Mouse (Mus musculus) liver, embryonic 14.5 days (tissue): ENCODE results near the gene Lsm6. TPM values are rescaled to one million over a fixed set of nuclear protein-coding genes. Genes with fewer than 3 reads are reported as not detected.

Source experiments
- ATAC-seq: fragments of 200-750 bp; cut with Nextera tagmentation; 2 replicates; pipeline ENCODE4 v1.8.0; 2017; ENCODE audit warnings: moderate number of reproducible peaks, mild to moderate bottlenecking, moderate library complexity; ENCODE audit not compliant: insufficient read depth
- DNase-seq, 3 experiments: peaks; one replicate each; pipeline ENCODE4 v3.0.0-alpha.2; 2012 to 2013; ENCODE audit warnings: low read depth in 3 of 3, low spot score in 3 of 3
- H3K27ac ChIP-seq: fragments of 300-500 bp; sonication (generic); 2 replicates; pipeline ENCODE4 v1.5.1; 2014; ENCODE audit warnings: moderate library complexity, mild to moderate bottlenecking, control low read depth, inconsistent platforms
- H3K27me3 ChIP-seq: fragments of 300-500 bp; sonication (generic); 2 replicates; pipeline ENCODE4 v1.6.1; 2014; ENCODE audit warnings: mild to moderate bottlenecking, low read length, moderate library complexity; ENCODE audit not compliant: control insufficient read depth, insufficient read depth
- H3K36me3 ChIP-seq: fragments of 300-500 bp; sonication (generic); replicated peaks from 2 replicates; pipeline ENCODE4 v1.6.1; 2014; ENCODE audit warnings: low read depth; ENCODE audit not compliant: control insufficient read depth, insufficient read depth
- H3K4me1 ChIP-seq, 2 experiments: fragments of 200-500 bp in 1 of 2; fragments of 300-500 bp in 1 of 2; sonication (generic) in 1 of 2; replicated peaks; 2 replicates each; pipeline ENCODE4 v1.6.1; 2012 to 2014; ENCODE audit warnings: antibody characterized with exemption in 1 of 2, inconsistent platforms in 1 of 2, low read length in 1 of 2; ENCODE audit not compliant: control insufficient read depth in 2 of 2, insufficient read depth in 2 of 2
- H3K4me2 ChIP-seq: fragments of 300-500 bp; sonication (generic); 2 replicates; pipeline ENCODE4 v1.6.1; 2014; ENCODE audit warnings: low read depth, mild to moderate bottlenecking, control low read depth, moderate library complexity
- H3K4me3 ChIP-seq, 2 experiments: fragments of 200-500 bp in 1 of 2; fragments of 300-500 bp in 1 of 2; sonication (generic) in 1 of 2; 2 replicates each; pipeline ENCODE4 v1.5.1; 2012 to 2014; ENCODE audit warnings: low read depth in 2 of 2, low read length in 2 of 2, mild to moderate bottlenecking in 2 of 2, control low read depth in 1 of 2, inconsistent platforms in 1 of 2, moderate library complexity in 1 of 2; ENCODE audit not compliant: insufficient read depth in 1 of 2
- H3K9ac ChIP-seq: fragments of 300-500 bp; sonication (generic); replicated peaks from 2 replicates; pipeline ENCODE4 v1.6.1; 2014; ENCODE audit warnings: mild to moderate bottlenecking, control low read depth, moderate library complexity
- H3K9me3 ChIP-seq: fragments of 300-500 bp; sonication (generic); 2 replicates; pipeline ENCODE4 v1.6.1; 2016; ENCODE audit warnings: low read length, mixed read lengths; ENCODE audit not compliant: control insufficient read depth
- CTCF ChIP-seq: IDR thresholded peaks from 2 replicates; pipeline ENCODE4 v1.5.1; 2016; ENCODE audit warnings: antibody characterized with exemption, low read depth, control low read depth
- EP300 ChIP-seq: IDR thresholded peaks from 2 replicates; pipeline ENCODE4 v1.6.1; 2016; ENCODE audit warnings: antibody characterized with exemption, low read depth
- WGBS: fragments of 180-500 bp; shearing (Covaris S2); extraction: QIAGEN DNeasy Blood & Tissue Kit; methylation state at CpG from one replicate; pipeline ENCODE4 v1.1.7; 2014; ENCODE audit not compliant: insufficient replicate concordance; 5-methylcytosine and 5-hydroxymethylcytosine counted together
- polyA plus RNA-seq, 2 experiments: library from polyadenylated mRNA; depleted of rRNA in 1 of 2; stranded (reverse) in 1 of 2; unstranded in 1 of 2; fragments of >200 nt; fragmentation: Nextera tagmentation in 1 of 2; extraction: Ambion mirVana in 1 of 2; gene quantifications; 2 replicates each; pipeline versions ENCODE4 v1.2.1 to v1.2.3; 2012 to 2014

The Lsm6 gene
- polyA plus RNA-seq, 2 experiments: 39.3 to 117 TPM

DNA sequence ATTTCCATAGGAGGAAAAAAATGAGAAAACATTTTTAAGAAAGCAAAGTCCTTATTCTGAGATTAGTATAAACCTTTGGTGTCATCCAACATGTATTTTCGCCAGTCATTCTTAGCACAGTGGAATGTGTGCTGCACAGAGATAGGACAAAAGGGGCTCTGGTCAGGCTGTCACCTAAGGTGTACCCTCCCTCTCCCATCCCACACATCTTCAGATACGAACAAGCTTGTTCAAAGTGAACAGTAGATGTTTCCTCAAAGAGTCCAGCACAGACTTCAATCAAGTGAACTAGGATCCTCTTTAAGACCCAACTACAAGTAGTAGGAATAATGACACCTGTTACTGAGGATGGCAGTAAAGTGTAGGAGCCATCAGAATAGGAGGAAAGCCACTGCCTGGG is 12.1 kb downstream of the Lsm6 start:
- no peaks in the 10 kb centered on the region for H3K9me3 ChIP-seq
- no peak overlapping the region for H3K4me2 ChIP-seq
- H3K27ac ChIP-seq: no peak overlapping the region
- peaks cover 36% of the 10 kb centered on the region for H3K36me3 ChIP-seq
- H3K4me3 ChIP-seq: no peak overlapping the region
- no peak overlapping the region for H3K9ac ChIP-seq
- WGBS: 69% methylated on average over 2 of the region's 2 CpGs
- H3K4me1 ChIP-seq: no peaks in the 10 kb centered on the region; a peak in 1 of 4 replicates
- ATAC-seq (no peak), DNase-seq (no peak)
- TF ChIP-seq CTCF: no peak
- TF ChIP-seq EP300: no peak
- no peaks in the 10 kb centered on the region for H3K27me3 ChIP-seq

DNA sequence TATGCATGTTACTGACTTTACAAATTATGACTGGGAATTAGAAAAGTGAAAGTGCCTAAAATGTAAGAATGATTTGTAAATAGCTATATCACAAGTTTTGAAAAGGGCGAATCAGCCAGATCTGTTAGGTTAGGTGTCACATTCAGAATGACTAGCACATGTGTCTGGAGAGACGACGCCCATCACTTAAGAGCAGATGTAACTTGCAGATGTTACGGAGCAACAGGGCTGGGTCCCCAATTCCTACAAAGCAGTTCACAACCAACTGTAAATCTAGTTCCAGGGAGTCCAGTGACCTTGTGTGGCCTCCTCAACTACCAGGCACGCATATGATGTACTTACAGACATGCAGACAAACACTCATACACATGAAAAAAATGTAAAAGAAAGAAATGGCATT is 12.5 kb downstream of the Lsm6 start:
- ATAC-seq: peak; percentile 48; the same call in 1 of the 2 replicates
- H3K27ac ChIP-seq: no peak overlapping the region
- no peak for DNase-seq
- no peak for TF ChIP-seq EP300
- TF ChIP-seq CTCF: no peak
- 79% methylated on average over 5 of the region's 5 CpGs for WGBS
- no peak overlapping the region for H3K4me3 ChIP-seq
- no peak overlapping the region for H3K9ac ChIP-seq
- H3K9me3 ChIP-seq: no peaks in the 10 kb centered on the region
- no peak overlapping the region for H3K4me2 ChIP-seq
- peaks cover 36% of the 10 kb centered on the region for H3K36me3 ChIP-seq
- no peaks in the 10 kb centered on the region for H3K27me3 ChIP-seq
- no peaks in the 10 kb centered on the region; a peak in 1 of 4 replicates for H3K4me1 ChIP-seq

DNA sequence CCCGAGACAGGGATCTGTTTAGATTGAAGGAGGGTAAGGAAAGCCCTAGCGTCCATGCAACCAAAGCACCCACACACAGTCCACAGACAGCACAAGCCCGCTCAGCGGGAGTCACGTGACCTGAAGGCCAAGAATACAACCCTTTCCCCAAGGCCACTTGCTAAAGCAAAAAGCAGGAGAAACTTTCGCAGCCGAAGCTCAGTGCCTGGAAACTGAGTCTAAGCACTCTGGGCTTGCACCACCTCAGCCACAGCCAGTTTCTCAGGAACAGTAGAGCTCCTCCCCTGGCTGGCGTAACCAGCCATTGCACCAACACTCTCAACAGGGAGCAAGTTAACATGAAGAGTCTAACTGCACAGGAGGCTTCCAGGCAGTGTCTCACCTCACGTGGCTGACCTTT is 13.7 kb downstream of the Lsm6 start:
- no peak overlapping the region for H3K4me3 ChIP-seq
- peaks cover 36% of the 10 kb centered on the region for H3K36me3 ChIP-seq
- H3K4me2 ChIP-seq: no peak overlapping the region
- DNase-seq: no peak
- H3K9me3 ChIP-seq: no peaks in the 10 kb centered on the region
- H3K9ac ChIP-seq: no peak overlapping the region
- TF ChIP-seq EP300: no peak
- no peak for TF ChIP-seq CTCF
- no peak overlapping the region for H3K27ac ChIP-seq
- H3K4me1 ChIP-seq: no peaks in the 10 kb centered on the region
- 82% methylated on average over 9 of the region's 9 CpGs for WGBS
- H3K27me3 ChIP-seq: no peaks in the 10 kb centered on the region
- ATAC-seq: no peak

DNA sequence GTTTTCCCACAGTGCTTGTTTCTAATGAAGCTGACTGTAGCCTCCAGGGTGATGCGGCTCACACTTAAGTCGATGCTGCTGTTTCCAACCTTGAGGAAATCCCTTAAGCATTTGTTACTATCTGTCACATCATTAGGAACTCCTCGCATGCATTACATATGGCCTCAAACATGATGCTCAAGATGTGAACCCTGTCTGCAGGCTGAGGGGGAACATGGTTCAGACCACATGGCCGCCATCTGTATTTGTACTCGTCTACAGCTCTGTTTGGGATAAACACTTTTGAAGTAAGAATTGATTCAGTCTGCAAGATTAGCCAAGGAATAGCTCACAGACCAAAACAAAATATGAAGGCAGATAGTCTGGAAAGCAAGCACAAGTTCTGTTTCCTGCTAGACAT is 14.9 kb downstream of the Lsm6 start:
- DNase-seq: no peak
- Histone ChIP-seq H3K4me3 (no peak overlapping the region), H3K36me3 (peaks cover 26% of the 10 kb centered on the region), H3K9ac (no peak overlapping the region), H3K27me3 (no peaks in the 10 kb centered on the region), H3K4me1 (no peaks in the 10 kb centered on the region), H3K9me3 (no peaks in the 10 kb centered on the region), H3K4me2 (no peak overlapping the region), H3K27ac (no peak overlapping the region)
- ATAC-seq: no peak
- WGBS: 82% methylated on average over 5 of the region's 5 CpGs
- TF ChIP-seq CTCF: no peak
- TF ChIP-seq EP300: no peak

DNA sequence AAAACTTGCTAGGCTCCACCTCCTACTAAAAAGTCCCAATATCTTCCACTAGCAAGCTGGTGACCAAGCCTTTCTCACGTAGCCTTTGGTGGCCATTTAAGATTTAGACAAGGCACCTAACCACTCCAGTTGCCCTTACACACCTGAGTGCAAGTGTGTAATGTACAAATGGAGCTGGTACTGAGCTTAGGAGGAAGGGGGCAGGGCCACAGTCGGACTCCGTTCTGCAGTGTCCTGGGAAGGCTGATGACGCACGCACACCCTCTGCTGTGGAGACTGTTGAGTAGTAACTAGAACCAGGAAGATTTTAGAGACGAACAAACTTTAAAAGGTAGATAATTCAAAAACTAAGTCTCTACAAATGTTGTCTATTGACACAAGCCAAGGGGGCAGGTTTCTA is 19.7 kb downstream of the Lsm6 start:
- no peak for DNase-seq

More for the DNA sequence above, 19.7 kb downstream of the Lsm6 start:
- no peaks in the 10 kb centered on the region for H3K9me3 ChIP-seq
- no peak overlapping the region for H3K4me3 ChIP-seq
- no peak for ATAC-seq
- no peak overlapping the region for H3K4me2 ChIP-seq
- no peak overlapping the region for H3K27ac ChIP-seq
- 0 out of 4 replicates have a peak, but pooled peaks cover 0 to 2% of the 10 kb centered on the region in 2 experiments for H3K4me1 ChIP-seq
- H3K27me3 ChIP-seq: no peaks in the 10 kb centered on the region
- 82% methylated on average over 6 of the region's 6 CpGs for WGBS
- no peak overlapping the region for H3K9ac ChIP-seq
- H3K36me3 ChIP-seq: peaks cover 5% of the 10 kb centered on the region; the same call in 1 of the 2 replicates
- TF ChIP-seq CTCF: no peak
- no peak for TF ChIP-seq EP300
